Mouse (Mus musculus) bone marrow macrophage, adult 2 months (primary cell): Measurements from ENCODE around the gene Cdk20.

Experiments
- CTCF ChIP-seq: IDR thresholded peaks from 2 replicates; pipeline ENCODE4 v1.5.1; 2012; ENCODE audit warnings: low read depth, mild to moderate bottlenecking, low read length, moderate library complexity
- POLR2A ChIP-seq: IDR thresholded peaks from 2 replicates; pipeline ENCODE4 v1.6.1; 2012; ENCODE audit warnings: mild to moderate bottlenecking, low read depth, low read length, borderline replicate concordance

GRCm38 (mm10) chr13:64396979-64397378 lies 35.1 kb upstream of the Cdk20 start:
- TF ChIP-seq POLR2A (no peak), CTCF (no peak)
